Mouse (Mus musculus) ES-E14 (cell line): ENCODE results near the gene Cgn.

Experiments
- MAFK ChIP-seq: IDR thresholded peaks from 2 replicates; pipeline ENCODE4 v1.6.1; 2014; ENCODE audit warnings: mild to moderate bottlenecking, low read depth, low read length, inconsistent platforms; ENCODE audit not compliant: insufficient read depth
- ZC3H11A ChIP-seq: IDR thresholded peaks from 2 replicates; pipeline ENCODE4 v1.6.1; 2012; ENCODE audit warnings: low read depth, mild to moderate bottlenecking, inconsistent platforms, low read length, borderline replicate concordance

DNA sequence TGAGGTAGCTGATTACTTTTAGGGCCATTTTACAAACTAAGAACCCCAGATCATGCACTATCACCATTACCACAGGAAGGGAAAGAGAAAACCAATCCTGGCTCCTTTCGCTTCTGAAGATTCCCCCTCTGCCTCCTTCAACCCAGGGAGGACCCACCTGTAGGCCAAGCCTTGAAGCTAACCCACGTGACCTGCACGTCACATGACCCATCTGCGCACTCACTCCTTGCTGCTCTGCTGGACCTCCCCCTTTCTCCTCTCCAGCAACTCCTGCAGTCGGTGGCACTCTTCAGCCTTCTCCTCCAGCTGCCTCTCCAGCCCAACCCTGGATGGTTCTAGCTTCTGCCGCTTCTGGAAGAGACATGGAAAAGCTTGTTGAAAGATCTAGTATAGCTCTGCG lies 10.4 kb downstream of the Cgn start:
- TF ChIP-seq ZC3H11A (no peak), MAFK (no peak)
